Mouse (Mus musculus): ENCODE data around the gene 2010300C02Rik. TPM values are rescaled to one million over a fixed set of nuclear protein-coding genes. Genes with fewer than 3 reads are reported as not detected.

2010300C02Rik gene
- polyA plus RNA-seq, 1 experiment from 2014 or later: 3.5 TPM

DNA sequence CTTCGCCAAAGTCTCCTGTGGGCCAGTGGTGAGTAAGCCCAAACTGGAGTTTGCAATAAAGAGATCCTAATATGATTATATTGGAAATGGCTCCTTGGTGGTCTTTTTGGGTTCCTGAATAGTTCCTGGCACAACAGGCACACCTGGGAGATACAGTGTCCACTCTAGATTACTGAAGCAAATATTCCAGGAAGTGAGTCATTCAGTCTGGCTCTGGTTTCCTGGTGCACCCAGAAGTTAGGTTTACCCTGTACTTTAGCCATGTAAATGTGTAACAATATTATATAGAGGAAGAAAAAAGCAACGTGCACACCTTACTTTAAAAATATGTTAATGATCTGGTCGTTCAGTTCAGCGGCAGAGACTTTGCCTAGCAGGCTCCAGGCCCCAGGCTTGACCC lies 153.1 kb downstream of the 2010300C02Rik start:
- no peaks in the 10 kb centered on the region for H3K36me3 ChIP-seq (ENCODE audit: control insufficient read depth, insufficient read depth, low read length)
- H3K27ac ChIP-seq (ENCODE audit: low read depth, low read length): no peak overlapping the region
- H3K4me3 ChIP-seq (ENCODE audit: low read depth, low read length): no peak overlapping the region
- H3K4me1 ChIP-seq (ENCODE audit: control insufficient read depth, insufficient read depth, low read length): no peaks in the 10 kb centered on the region
- H3K4me2 ChIP-seq (ENCODE audit: low read depth, low read length): no peak overlapping the region
- no peak overlapping the region for H3K9ac ChIP-seq (replicated peaks; ENCODE audit: low read depth, low read length)
- WGBS: 81% methylated on average over 4 of the region's 4 CpGs
- H3K27me3 ChIP-seq (ENCODE audit: control insufficient read depth, insufficient read depth, low read length): no peaks in the 10 kb centered on the region
- no peaks in the 10 kb centered on the region for H3K9me3 ChIP-seq (ENCODE audit: control insufficient read depth, low read length)
- ATAC-seq (ENCODE audit: low read depth): no peak

DNA sequence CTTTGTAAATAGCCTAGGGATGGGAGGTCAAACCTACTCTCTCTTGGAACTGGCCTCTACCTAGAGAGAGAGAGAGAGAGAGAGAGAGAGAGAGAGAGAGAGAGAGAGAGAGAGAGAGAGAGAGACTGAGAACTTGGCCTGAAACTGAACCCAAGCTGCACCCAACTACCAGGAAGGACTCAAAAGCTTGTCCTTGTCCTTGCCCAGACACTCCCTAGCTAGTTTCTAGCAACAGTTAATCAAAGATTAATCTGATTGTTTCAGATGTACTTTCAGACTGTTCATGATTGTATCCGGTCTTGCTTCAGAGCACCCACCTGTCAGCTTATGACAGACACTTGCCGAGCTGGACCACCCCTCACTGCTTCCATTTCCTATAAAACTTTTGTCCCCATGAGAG lies 153.5 kb downstream of the 2010300C02Rik start:
- Histone ChIP-seq H3K36me3 (ENCODE audit: control insufficient read depth, insufficient read depth, low read length) (no peaks in the 10 kb centered on the region), H3K9me3 (ENCODE audit: control insufficient read depth, low read length) (no peaks in the 10 kb centered on the region), H3K27me3 (ENCODE audit: control insufficient read depth, insufficient read depth, low read length) (no peaks in the 10 kb centered on the region), H3K4me1 (ENCODE audit: control insufficient read depth, insufficient read depth, low read length) (no peaks in the 10 kb centered on the region), H3K4me2 (ENCODE audit: low read depth, low read length) (no peak overlapping the region), H3K9ac (replicated peaks; ENCODE audit: low read depth, low read length) (no peak overlapping the region), H3K27ac (ENCODE audit: low read depth, low read length) (no peak overlapping the region), H3K4me3 (ENCODE audit: low read depth, low read length) (no peak overlapping the region)
- ATAC-seq (ENCODE audit: low read depth): no peak
- 80% methylated on average over 2 of the region's 2 CpGs for WGBS

DNA sequence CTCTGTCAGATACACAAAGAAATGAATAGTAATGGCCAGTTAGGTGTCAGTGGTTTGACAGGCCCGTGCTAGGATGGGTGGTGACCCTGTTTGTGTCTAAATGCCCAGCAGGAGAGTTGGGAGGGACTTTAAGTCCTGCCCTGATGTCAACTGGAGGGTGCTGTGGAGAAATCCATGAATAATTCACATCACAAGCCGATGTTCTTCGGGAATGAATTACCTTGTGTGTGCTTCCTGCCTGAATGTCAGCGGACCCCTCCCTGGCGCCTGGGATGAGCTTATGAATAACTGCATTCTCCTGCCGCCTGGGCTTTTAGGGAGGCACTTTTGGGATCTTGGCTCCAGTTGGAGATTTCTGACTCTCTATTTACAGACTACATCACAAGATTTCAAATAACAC lies 154.5 kb downstream of the 2010300C02Rik start:
- no peaks in the 10 kb centered on the region for H3K9me3 ChIP-seq (ENCODE audit: control insufficient read depth, low read length)
- H3K4me3 ChIP-seq (ENCODE audit: low read depth, low read length): no peak overlapping the region
- H3K27ac ChIP-seq (ENCODE audit: low read depth, low read length): no peak overlapping the region
- ATAC-seq (ENCODE audit: low read depth): no peak
- no peaks in the 10 kb centered on the region for H3K36me3 ChIP-seq (ENCODE audit: control insufficient read depth, insufficient read depth, low read length)
- no peaks in the 10 kb centered on the region for H3K4me1 ChIP-seq (ENCODE audit: control insufficient read depth, insufficient read depth, low read length)
- H3K9ac ChIP-seq (replicated peaks; ENCODE audit: low read depth, low read length): no peak overlapping the region
- H3K4me2 ChIP-seq (ENCODE audit: low read depth, low read length): no peak overlapping the region
- H3K27me3 ChIP-seq (ENCODE audit: control insufficient read depth, insufficient read depth, low read length): no peaks in the 10 kb centered on the region
- WGBS: 24% methylated on average over 6 of the region's 6 CpGs

DNA sequence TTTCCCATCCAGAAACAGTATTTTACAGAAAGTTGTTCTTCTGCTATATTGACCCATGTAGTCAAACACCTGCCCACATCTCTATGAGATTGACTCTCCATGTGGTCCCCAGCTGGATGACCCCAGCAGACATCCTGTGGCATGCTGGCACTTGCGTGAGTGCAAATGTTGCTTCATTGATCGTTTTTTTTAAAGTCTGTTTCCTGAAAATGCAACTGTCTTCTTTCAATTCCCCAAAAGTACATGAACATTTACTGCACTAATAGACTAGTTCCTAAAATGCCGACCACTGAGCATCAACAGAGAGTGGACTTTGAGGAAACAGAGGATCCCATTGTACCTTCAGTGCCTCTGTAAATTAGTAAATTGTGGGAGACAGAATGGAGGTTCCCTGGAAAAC lies 157.9 kb downstream of the 2010300C02Rik start:
- H3K4me2 ChIP-seq (ENCODE audit: low read depth, low read length): no peak overlapping the region
- no peak overlapping the region for H3K27ac ChIP-seq (ENCODE audit: low read depth, low read length)
- no peak for ATAC-seq (ENCODE audit: low read depth)
- H3K36me3 ChIP-seq (ENCODE audit: control insufficient read depth, insufficient read depth, low read length): no peaks in the 10 kb centered on the region
- no peak overlapping the region for H3K9ac ChIP-seq (replicated peaks; ENCODE audit: low read depth, low read length)
- WGBS: 93% methylated on average over 3 of the region's 3 CpGs
- no peaks in the 10 kb centered on the region for H3K27me3 ChIP-seq (ENCODE audit: control insufficient read depth, insufficient read depth, low read length)
- H3K4me3 ChIP-seq (ENCODE audit: low read depth, low read length): no peak overlapping the region
- H3K9me3 ChIP-seq (ENCODE audit: control insufficient read depth, low read length): no peaks in the 10 kb centered on the region
- H3K4me1 ChIP-seq (ENCODE audit: control insufficient read depth, insufficient read depth, low read length): no peaks in the 10 kb centered on the region

Other genes with a start within 250 kb of the 2010300C02Rik start
- gene Mgat4a, start 179.1 kb downstream of the 2010300C02Rik start, polyA plus RNA-seq (2014; fragmentation: Nextera tagmentation; extraction: Ambion mirVana): 14.8 and 17.2 TPM in 2 replicates
- gene Tsga10, start 146.3 kb upstream of the 2010300C02Rik start, polyA plus RNA-seq (2014; fragmentation: Nextera tagmentation; extraction: Ambion mirVana): 16.7 and 19.4 TPM in 2 replicates
- gene Lipt1, start 151.7 kb upstream of the 2010300C02Rik start, polyA plus RNA-seq (2014; fragmentation: Nextera tagmentation; extraction: Ambion mirVana): 8.4 and 8.9 TPM in 2 replicates
- gene Mitd1, start 170.3 kb upstream of the 2010300C02Rik start, polyA plus RNA-seq (2014; fragmentation: Nextera tagmentation; extraction: Ambion mirVana): 12.3 and 17.3 TPM in 2 replicates
- 286 and 291 TPM in 2 replicates for gene Mrpl30, start 170.4 kb upstream of the 2010300C02Rik start, polyA plus RNA-seq (2014; fragmentation: Nextera tagmentation; extraction: Ambion mirVana)
- not detected in 2 replicates for gene Lyg2, start 196.4 kb upstream of the 2010300C02Rik start, polyA plus RNA-seq (2014; fragmentation: Nextera tagmentation; extraction: Ambion mirVana)
- not detected in 2 replicates for gene Lyg1, start 237.7 kb upstream of the 2010300C02Rik start, polyA plus RNA-seq (2014; fragmentation: Nextera tagmentation; extraction: Ambion mirVana)

All from neural tube, embryonic 14.5 days (tissue).